Mouse (Mus musculus): Measurements from ENCODE around the gene Zswim9.

DNA sequence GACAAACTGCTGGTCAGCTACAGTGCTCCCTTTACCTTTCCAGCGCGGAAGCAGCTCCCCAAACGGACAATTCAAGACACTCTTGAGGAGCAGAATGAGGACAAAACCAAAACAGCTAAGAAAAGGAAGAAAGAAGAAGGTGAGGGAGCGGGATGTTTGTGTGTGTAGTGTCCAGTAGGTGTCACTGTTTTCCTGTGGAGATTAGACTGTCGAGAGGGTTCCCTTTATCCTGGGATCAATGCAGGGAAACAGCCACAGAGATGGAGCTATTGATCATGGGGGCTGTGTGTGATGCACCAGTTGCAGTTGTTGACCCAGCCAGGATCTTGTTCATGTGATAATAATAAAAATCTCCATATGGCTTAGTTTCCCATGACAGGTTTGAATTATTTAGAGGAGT, 10.1 kb upstream of the Zswim9 start:
- TF ChIP-seq CTCF (IDR thresholded peaks at IDR 0.05; ENCODE audit: borderline replicate concordance, insufficient read depth, low read length), result no peak
- no peak for TF ChIP-seq POLR2A (IDR thresholded peaks at IDR 0.05; ENCODE audit: low read depth, low read length)
